Mouse (Mus musculus) C2C12 (cell line): ENCODE results near the gene Lrrc36. TPM values are rescaled to one million over a fixed set of nuclear protein-coding genes. Genes with fewer than 3 reads are reported as not detected.

ENCODE experiments used
- H3K27me3 ChIP-seq: one replicate; pipeline ENCODE4 v1.6.1; 2011; ENCODE audit not compliant: control insufficient read depth, insufficient read depth, insufficient read length
- H3K36me3 ChIP-seq: one replicate; pipeline ENCODE4 v1.6.1; 2011; ENCODE audit not compliant: control insufficient read depth, insufficient read depth
- H3K4me3 ChIP-seq: one replicate; pipeline ENCODE4 v1.5.1; 2011; ENCODE audit warnings: mild to moderate bottlenecking, control low read depth; ENCODE audit not compliant: poor library complexity, insufficient read depth, severe bottlenecking
- H3K79me2 ChIP-seq: one replicate; pipeline ENCODE4 v1.6.1; 2011; ENCODE audit not compliant: control insufficient read depth, insufficient read depth
- H3K79me3 ChIP-seq: one replicate; pipeline ENCODE4 v1.6.1; 2011; ENCODE audit warnings: low read depth, control low read depth
- H3ac ChIP-seq: one replicate; pipeline ENCODE3; 2011; ENCODE audit warnings: low read depth; ENCODE audit not compliant: control insufficient read depth, insufficient read length
- CEBPB ChIP-seq: IDR thresholded peaks from one replicate; pipeline ENCODE4 v1.6.1; 2011; ENCODE audit warnings: low read depth, mild to moderate bottlenecking, control low read depth, moderate library complexity
- CTCF ChIP-seq: IDR thresholded peaks from one replicate; pipeline ENCODE4 v1.5.1; 2011; ENCODE audit not compliant: control insufficient read depth, insufficient read depth, insufficient read length
- FOSL1 ChIP-seq: IDR thresholded peaks from one replicate; pipeline ENCODE4 v1.8.0; 2011; ENCODE audit warnings: mild to moderate bottlenecking, low read length; ENCODE audit not compliant: poor library complexity, insufficient read depth, severe bottlenecking
- MAX ChIP-seq: IDR thresholded peaks from one replicate; pipeline ENCODE4 v1.6.1; 2011; ENCODE audit warnings: mild to moderate bottlenecking, control low read depth
- MYOD1 ChIP-seq: IDR thresholded peaks from one replicate; pipeline ENCODE4 v1.6.1; 2011; ENCODE audit warnings: low read depth; ENCODE audit not compliant: control insufficient read depth, insufficient read length
- MYOG ChIP-seq: IDR thresholded peaks from one replicate; pipeline ENCODE4 v1.6.1; 2011; ENCODE audit not compliant: control insufficient read depth, insufficient read length; ENCODE audit errors: extremely low read depth
- USF1 ChIP-seq: IDR thresholded peaks from one replicate; pipeline ENCODE4 v1.6.1; 2011; ENCODE audit warnings: low read depth, mild to moderate bottlenecking, control low read depth, moderate library complexity
- polyA plus RNA-seq: library from polyadenylated mRNA; unstranded; fragments of >200 nt; fragmentation: generic; extraction: Trizol; gene quantifications from one replicate; pipeline ENCODE4 v1.2.1, GENCODE M21; 2012; ENCODE audit warnings: missing spikeins

Gene Lrrc36
- polyA plus RNA-seq, 1 experiment: not detected

GRCm38 (mm10) chr8:105496439-105497180, 83.2 kb downstream of the Lrrc36 start, which contains the start of gene Zdhhc1:
TSS of gene Zdhhc1 (minus strand) at chr8:105496902.
- H3K4me3 ChIP-seq: peak within 1 kb of the TSS; percentile 82
- H3K79me2 ChIP-seq: peaks cover 24% of the 10 kb centered on the region
- H3K36me3 ChIP-seq: no peaks in the 10 kb centered on the region
- no peak for TF ChIP-seq FOSL1
- no peak for TF ChIP-seq MYOG
- no peak for TF ChIP-seq MAX
- TF ChIP-seq CEBPB: no peak
- TF ChIP-seq USF1: peak; percentile 69
- TF ChIP-seq CTCF: peak; percentile 93
- no peak for TF ChIP-seq MYOD1
- peak within 1 kb of the TSS; percentile 93 for H3ac ChIP-seq
- no peaks in the 10 kb centered on the region for H3K27me3 ChIP-seq
- peaks cover 2% of the 10 kb centered on the region for H3K79me3 ChIP-seq

- no peak overlapping the region for H3K4me3 ChIP-seq
- H3K79me2 ChIP-seq: peaks cover 19% of the 10 kb centered on the region
- peaks cover 2% of the 10 kb centered on the region for H3K79me3 ChIP-seq
- no peaks in the 10 kb centered on the region for H3K27me3 ChIP-seq
- TF ChIP-seq MYOG: no peak
- no peak for TF ChIP-seq USF1
- no peak for TF ChIP-seq MAX
- no peak for TF ChIP-seq CEBPB
- TF ChIP-seq MYOD1: no peak
- TF ChIP-seq CTCF: no peak
- TF ChIP-seq FOSL1: no peak
- H3K36me3 ChIP-seq: no peaks in the 10 kb centered on the region
- no peak overlapping the region for H3ac ChIP-seq
Measured at GRCm38 (mm10) chr8:105499787-105500186, 86.4 kb downstream of the Lrrc36 start.

- H3K36me3 ChIP-seq: no peaks in the 10 kb centered on the region
- no peaks in the 10 kb centered on the region for H3K79me3 ChIP-seq
- no peak overlapping the region for H3ac ChIP-seq
- TF ChIP-seq MYOD1: no peak
- peak; percentile 89 for TF ChIP-seq CEBPB
- no peak for TF ChIP-seq FOSL1
- H3K4me3 ChIP-seq: no peak overlapping the region
- H3K27me3 ChIP-seq: no peaks in the 10 kb centered on the region
- no peaks in the 10 kb centered on the region for H3K79me2 ChIP-seq
Measured at GRCm38 (mm10) chr8:105504617-105505016, 91.2 kb downstream of the Lrrc36 start.

- H3K36me3 ChIP-seq: no peaks in the 10 kb centered on the region
- H3K27me3 ChIP-seq: no peaks in the 10 kb centered on the region
- H3K79me2 ChIP-seq: no peaks in the 10 kb centered on the region
- TF ChIP-seq FOSL1: no peak
- no peak for TF ChIP-seq CTCF
- no peak for TF ChIP-seq MYOD1
- TF ChIP-seq USF1: no peak
- TF ChIP-seq CEBPB: no peak
- no peak for TF ChIP-seq MYOG
- TF ChIP-seq MAX: no peak
- no peak overlapping the region for H3ac ChIP-seq
- H3K79me3 ChIP-seq: no peaks in the 10 kb centered on the region
- H3K4me3 ChIP-seq: no peak overlapping the region
Measured at GRCm38 (mm10) chr8:105506977-105507376, 93.6 kb downstream of the Lrrc36 start.

GRCm38 (mm10) chr8:105508758-105509157, 95.4 kb downstream of the Lrrc36 start:
- no peak overlapping the region for H3ac ChIP-seq

DNA sequence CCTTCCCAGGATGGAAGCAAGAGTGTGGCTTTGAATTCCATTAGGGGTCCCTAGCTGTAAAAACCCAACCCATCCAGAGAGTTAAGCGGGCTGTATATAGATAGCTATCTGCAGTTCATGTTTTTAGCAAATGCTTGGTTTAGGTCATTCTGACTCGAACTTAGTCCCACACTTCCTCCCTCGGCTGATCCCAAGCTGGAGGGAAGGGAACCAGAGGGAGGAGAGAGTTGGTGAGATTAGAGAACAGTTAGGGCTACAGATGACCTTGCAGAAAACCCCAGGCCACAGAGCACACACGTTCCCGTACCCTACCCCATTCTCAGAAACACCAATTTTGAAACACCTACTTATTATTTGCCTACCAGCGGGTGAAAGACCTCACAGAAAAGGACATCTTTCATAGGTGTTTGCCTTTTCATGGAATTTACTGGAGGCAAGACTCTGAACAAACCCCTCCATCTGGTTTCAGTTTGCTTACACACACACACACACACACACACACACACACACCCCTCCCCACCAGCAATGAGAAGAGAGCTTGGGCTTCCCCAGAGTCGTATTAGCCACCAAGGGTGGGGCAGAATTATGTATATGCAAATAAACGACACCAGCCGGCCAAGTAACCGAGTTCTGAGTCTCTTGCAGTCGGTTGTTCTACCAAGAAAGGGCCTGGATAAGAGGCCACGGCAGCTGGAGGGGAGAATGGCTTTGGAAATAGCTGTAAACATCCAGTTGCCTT, 96.8 kb downstream of the Lrrc36 start:
- no peak for TF ChIP-seq MYOG
- Histone ChIP-seq H3K79me2 (no peaks in the 10 kb centered on the region), H3K79me3 (no peaks in the 10 kb centered on the region), H3K4me3 (no peak overlapping the region), H3ac (no peak overlapping the region), H3K36me3 (no peaks in the 10 kb centered on the region), H3K27me3 (no peaks in the 10 kb centered on the region)

More at GRCm38 (mm10) chr8:105508758-105509157, 95.4 kb downstream of the Lrrc36 start:
- Histone ChIP-seq H3K4me3 (no peak overlapping the region), H3K27me3 (no peaks in the 10 kb centered on the region), H3K79me2 (no peaks in the 10 kb centered on the region), H3K36me3 (no peaks in the 10 kb centered on the region), H3K79me3 (no peaks in the 10 kb centered on the region)
- no peak for TF ChIP-seq CEBPB

Other genes starting within 250 kb of the Lrrc36 start
- 39.9 TPM for gene Cbfb, start 242.9 kb upstream of the Lrrc36 start, polyA plus RNA-seq
- 11.4 TPM for gene D230025D16Rik, start 188.4 kb upstream of the Lrrc36 start, polyA plus RNA-seq
- gene B3gnt9, start 158.4 kb upstream of the Lrrc36 start, polyA plus RNA-seq: 7.6 TPM
- gene Tradd, start 149.0 kb upstream of the Lrrc36 start, polyA plus RNA-seq: 27.3 TPM
- gene Fbxl8, start 148.9 kb upstream of the Lrrc36 start, polyA plus RNA-seq: 7.6 TPM
- gene Hsf4, start 143.8 kb upstream of the Lrrc36 start, polyA plus RNA-seq: 3.4 TPM
- gene Nol3, start 137.4 kb upstream of the Lrrc36 start, polyA plus RNA-seq: 9.8 TPM
- 6.0 TPM for gene 4931428F04Rik, start 123.7 kb upstream of the Lrrc36 start, polyA plus RNA-seq
- gene Exoc3l, start 117.5 kb upstream of the Lrrc36 start, polyA plus RNA-seq: 0.97 TPM
- 59.5 TPM for gene E2f4, start 115.9 kb upstream of the Lrrc36 start, polyA plus RNA-seq
- gene Elmo3, start 108.0 kb upstream of the Lrrc36 start, polyA plus RNA-seq: 0.50 TPM
- gene Lrrc29, start 87.3 kb upstream of the Lrrc36 start, polyA plus RNA-seq: 0.69 TPM
- gene Tmem208, start 87.2 kb upstream of the Lrrc36 start, polyA plus RNA-seq: 122 TPM
- gene Fhod1, start 65.6 kb upstream of the Lrrc36 start, polyA plus RNA-seq: 30.7 TPM
- gene Slc9a5, start 64.7 kb upstream of the Lrrc36 start, polyA plus RNA-seq: 6.6 TPM
- 2.0 TPM for gene Plekhg4, start 40.3 kb upstream of the Lrrc36 start, polyA plus RNA-seq
- gene Kctd19, start 69 bp upstream of the Lrrc36 start, polyA plus RNA-seq: 0.01 TPM
- gene Tppp3, start 58.0 kb downstream of the Lrrc36 start, polyA plus RNA-seq: 219 TPM
- gene Zdhhc1, start 83.3 kb downstream of the Lrrc36 start, polyA plus RNA-seq: 8.8 TPM
- 0.11 TPM for gene Hsd11b2, start 105.2 kb downstream of the Lrrc36 start, polyA plus RNA-seq
- 95.1 TPM for gene Atp6v0d1, start 152.5 kb downstream of the Lrrc36 start, polyA plus RNA-seq
- gene Ripor1, start 191.7 kb downstream of the Lrrc36 start, polyA plus RNA-seq: 28.7 TPM
- 30.2 TPM for gene Ctcf, start 223.0 kb downstream of the Lrrc36 start, polyA plus RNA-seq
- 0.18 TPM for gene Agrp, start 223.8 kb downstream of the Lrrc36 start, polyA plus RNA-seq